Mouse (Mus musculus): ENCODE measurements at regions not wholly inside any gene's neighbourhood (a gene's known extent, or its start where the extent isn't known, plus 50 kb on each side); places are given as distances from the start of the nearest gene placed in this dataset.
"Not testable (repeated sequence)": the region's sequence is repeated elsewhere in the genome, so short reads cannot be mapped to it uniquely, and the experiment has no call there.

DNA sequence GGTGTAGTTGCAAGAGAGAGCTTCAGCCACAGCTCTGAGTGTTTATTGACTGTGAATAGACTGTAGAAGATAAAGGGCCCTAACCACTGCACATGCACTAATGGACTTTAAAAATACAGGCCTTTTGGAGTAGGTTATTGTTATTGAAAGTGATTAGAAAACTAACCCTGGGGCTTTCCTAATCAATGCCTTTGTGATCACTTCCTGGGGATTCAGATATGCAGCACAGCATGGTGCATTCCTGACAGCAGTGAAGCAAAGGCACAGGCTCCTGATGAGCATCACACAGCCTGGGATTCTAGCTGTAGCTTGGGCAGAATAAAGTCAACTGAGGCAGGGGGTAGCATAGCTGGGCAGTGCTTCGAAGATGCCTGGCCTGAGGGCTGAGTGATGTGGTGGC lies 87.3 kb downstream of the Gm11077 start:
- DNase-seq (ENCODE audit: extremely low spot score, low read depth, low spot score), result no peak

DNA sequence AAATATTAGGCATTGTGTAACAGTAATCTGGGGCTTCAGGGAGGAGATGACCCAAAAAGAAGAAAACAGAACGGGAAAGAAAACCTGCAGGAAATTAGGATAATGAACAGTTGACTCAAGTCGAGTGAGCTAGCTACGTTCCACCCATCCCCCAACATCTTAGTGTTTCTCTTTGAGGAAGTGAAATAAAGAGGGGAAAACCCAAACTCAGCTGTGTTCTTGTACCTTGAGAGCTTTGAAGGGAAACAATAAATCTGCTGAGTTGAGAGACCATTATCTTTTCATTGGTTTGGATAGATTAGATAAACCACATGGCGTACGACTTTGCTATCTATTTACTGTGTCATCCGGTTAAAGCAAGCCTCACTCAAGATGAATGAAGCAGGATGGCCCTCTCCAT lies 87.7 kb downstream of the Gm11077 start:
- DNase-seq (ENCODE audit: extremely low spot score, low read depth, low spot score), result no peak

DNA sequence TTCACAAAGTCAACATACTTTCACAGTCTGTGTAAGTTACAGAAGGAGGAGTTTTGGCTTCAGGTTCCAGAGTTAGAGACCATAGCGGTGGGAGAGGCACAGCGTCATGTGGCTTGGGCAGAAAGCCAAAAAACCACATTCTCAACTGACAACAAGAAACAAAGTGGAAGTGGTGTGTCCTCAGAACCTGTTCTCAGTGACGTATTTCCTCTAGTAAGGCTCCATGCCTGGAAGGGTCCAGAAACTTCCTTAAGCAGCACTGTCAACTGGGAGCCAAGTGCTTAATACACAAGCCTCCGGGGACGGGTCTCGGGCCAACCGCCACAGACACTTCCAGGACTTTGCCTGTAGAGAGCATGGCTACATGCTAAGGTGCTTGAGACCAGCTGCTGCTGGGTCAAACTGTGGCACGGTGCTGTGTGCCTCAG lies 90.4 kb downstream of the Gm11077 start:
- DNase-seq (ENCODE audit: extremely low spot score, low read depth, low spot score), result no peak

DNA sequence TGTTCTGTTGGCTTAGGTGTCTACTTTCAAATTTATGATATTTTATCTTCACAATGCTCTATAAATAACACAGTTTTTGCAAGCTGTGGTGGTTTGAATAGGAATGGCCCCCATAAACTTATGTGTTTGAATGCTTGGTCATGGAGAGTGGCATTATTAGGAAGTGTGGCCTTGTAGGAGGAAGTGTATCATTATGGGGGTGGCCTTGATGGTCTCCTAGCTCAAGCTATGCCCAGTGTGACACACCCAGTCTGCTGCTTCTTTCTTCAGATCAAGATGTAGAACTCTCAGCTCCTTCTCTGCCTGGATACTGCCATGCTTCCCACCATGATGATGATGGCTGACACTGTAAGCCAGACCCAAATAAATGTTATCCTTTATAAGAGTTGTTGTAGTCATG lies 97.4 kb downstream of the Gm11077 start:
- no peak for DNase-seq (ENCODE audit: extremely low spot score, low read depth, low spot score)

DNA sequence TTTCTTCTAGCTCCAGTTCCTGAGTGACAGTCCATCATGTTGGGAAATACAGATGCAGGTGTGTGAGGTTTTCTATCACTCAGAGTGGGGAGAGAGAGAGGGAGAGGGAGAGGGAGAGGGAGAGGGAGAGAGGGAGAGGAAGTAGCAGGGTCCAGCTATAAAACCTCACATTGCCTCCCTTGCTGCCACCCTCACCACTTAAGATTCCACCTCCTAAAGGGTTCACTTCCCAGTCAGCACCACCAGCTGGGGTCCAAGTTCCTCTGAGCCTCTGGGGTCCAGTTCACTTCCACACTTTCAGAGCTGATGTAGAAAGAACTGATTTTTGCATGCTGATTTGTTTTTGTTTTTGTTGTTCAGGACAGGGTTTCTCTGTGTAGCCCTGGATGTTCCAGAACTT lies 98.6 kb downstream of the Gm11077 start:
- no peak for DNase-seq (ENCODE audit: extremely low spot score, low read depth, low spot score)

DNA sequence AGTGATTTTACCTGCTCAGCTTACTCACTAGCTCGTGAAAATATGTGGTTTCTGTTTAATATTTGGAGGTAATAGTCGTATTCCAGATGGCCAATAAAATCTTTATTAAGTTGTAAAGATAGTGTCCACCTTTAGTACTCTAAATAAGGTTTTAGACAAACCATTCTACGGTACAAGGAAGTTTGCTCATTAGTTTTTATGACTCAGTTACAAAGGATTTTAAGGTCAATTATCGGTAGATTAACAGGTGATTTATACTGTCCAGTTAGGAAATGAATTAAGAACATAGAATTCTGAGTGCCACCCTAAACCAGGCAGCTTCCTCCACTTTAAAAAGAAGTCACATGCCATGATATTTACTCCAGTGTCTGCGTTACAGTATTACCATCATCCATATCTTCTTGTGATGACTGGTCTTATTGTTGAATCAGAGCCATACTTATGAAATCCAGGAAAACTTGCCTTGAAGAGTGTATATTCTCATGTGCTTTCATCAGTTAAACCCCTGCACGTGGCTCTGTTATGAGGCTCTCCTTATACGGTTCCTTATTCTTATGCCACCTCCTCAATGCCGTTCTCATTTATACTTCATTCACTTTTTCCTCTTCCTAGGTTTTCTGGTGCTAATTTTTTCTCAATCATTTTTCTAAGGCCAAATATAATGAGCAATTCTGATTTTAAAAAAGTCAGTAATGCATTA lies 114.4 kb downstream of the Gm11077 start:
- peak; percentile 77 for DNase-seq (ENCODE audit: extremely low spot score, low read depth, low spot score)

DNA sequence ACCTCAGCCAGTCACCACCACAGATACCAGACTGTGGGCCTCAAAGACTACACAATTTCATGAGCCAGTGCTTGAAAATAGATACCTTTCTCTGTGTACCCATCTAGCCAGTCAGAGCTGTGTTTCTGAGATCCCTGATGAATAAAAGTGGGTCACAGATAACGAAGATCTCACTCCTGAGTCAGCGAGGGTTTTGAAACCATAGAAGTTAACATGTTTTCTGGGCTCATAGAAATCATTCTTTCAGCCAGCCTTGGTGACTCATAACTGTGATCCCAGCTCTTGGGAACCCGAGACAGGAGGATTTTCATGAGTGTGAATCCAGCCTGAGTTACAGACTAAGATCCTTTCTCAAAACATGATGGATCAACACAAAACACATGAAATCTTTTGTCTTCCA lies 118.1 kb downstream of the Gm11077 start:
- DNase-seq (ENCODE audit: extremely low spot score, low read depth, low spot score), result no peak

DNA sequence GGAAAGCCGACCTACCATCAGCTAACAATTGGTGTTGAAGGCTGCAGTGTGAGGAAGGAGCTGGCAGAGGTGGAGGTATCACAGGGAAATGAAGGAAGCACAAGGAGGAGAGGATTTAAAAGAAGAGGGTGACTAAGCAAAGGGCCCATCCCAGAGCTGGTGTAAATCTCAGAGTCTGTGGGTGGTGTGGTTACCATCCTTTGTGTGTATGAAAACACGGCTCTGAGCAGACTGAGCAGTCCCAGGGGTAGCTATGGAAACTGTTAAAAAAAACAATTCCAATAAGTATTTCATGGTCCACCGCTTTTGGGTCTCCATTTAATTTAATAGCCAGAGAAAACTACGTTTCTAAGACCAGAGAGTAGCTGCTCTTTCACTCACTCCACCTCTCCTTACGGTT lies 123.3 kb downstream of the Gm11077 start:
- no peak for DNase-seq (ENCODE audit: extremely low spot score, low read depth, low spot score)

DNA sequence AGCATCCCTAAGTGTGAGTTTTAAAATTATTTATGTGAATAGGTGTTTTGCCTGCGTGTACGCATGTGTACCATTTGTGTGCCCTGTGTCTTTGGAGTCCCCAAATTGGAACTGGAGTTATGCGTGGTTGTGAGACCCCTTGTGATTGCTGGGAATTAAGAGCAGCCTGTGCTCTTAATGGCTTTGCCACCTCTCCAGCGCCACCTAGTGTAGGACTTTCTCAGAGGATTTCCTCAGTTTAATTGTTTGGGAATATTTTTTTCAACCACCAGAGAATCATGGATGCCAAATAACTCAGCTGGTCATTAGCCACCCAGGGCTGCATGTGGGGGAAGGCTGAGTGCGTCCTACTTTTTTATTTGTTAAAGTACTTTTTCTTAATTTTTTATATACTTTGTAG lies 124.4 kb downstream of the Gm11077 start:
- DNase-seq (ENCODE audit: extremely low spot score, low read depth, low spot score), result no peak

DNA sequence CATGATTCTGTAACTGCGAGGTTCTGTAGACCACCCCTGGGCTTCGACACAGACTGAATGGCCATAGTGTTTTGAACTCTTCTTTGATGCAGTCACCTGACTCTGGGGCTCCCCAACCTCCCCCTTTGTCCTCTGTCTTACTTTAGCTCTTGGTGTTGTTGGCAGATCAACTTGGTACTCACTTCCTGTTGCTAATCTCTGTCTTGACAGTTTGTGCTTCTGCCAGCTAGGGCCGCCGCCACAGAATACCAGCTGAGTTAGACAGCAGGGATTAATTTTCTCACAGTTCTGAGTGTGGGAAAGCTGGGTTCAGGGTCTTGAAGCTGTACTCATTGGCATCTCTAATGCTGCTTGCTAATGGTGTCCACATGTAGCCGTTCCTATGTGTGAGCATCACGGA lies 125.6 kb downstream of the Gm11077 start:
- no peak for DNase-seq (ENCODE audit: extremely low spot score, low read depth, low spot score)

DNA sequence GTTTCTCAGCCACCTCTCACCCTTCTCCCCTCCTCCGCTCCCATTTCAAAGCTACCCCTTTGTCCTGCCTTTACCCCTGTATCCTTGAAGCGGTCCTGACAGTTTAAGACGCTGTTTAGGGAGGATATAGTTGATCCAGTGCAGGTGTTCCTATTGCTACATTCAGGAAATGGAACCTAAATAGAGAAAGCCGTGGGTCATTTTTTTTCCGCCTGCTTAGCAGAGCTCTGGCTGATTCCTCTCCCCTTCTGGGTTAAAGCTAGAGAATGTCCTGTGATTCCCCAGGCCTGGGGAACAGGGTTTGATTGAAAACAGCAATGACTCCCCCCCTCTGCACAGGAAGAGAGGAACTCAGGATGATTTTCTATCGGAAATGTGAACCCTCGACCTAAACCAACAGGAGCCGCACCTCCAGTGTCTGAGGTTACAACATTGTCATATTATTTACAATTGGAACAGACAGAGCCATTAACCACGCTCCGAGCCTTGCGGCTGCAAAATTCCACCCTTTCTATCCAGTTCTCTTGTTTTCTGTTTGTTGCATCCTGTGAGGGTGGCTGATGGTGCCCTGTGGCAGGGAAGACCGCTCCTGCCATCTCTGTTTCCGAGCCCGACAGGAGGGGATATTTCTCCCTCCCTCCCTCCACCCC lies 127.5 kb downstream of the Gm11077 start:
- no peak for DNase-seq (ENCODE audit: extremely low spot score, low read depth, low spot score)

DNA sequence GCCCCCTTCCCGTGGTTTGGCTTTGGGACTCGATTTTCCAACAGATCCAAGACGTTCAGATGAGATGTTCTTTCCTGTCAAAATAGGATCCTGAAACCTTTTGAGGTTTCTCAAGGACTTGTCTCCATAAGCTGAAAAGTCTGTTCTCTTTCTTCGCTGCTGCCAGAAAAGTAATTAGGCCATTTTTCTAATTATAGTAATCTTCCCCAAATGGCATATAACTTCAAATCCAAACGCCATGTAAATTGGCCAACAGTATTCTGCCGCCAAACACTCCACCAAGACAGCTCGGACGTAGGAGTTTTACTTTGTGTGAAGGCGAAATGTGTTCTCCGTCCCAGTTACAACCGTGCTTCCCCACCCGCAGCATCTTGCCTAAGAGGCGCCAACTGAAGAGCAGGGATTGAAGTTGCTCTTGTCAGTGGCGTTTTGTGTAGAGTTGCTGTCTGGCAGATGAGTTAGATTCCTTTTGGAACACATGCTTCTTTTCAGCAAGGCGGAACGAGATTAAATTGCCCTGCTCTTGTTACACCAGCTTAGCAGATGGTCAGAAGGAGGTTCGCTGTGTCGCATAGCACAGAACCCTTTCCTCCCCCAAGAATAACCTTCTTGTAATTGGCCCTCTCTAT lies 128.1 kb downstream of the Gm11077 start:
- no peak for DNase-seq (ENCODE audit: extremely low spot score, low read depth, low spot score)

DNA sequence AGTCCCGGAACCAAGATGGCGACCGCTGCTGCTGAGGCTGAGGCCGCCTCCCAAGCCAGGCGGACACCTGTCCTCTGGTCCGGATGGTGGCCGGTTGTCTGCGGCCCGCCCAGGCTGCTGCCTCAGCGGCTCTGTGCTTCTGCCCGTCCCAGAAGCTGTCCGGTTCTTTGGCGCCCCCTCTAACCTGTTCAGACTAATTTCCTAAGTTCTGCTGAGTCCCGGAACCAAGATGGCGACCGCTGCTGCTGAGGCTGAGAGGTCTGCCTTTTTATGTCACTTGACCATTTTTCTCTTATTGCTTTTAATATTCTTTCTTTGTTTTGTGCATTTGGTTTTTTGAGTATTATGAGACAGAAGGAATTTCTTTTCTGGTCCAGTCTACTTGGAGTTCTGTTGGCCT lies 140.4 kb downstream of the Gm11077 start:
- DNase-seq (ENCODE audit: extremely low spot score, low read depth, low spot score), result not testable (repeated sequence)

DNA sequence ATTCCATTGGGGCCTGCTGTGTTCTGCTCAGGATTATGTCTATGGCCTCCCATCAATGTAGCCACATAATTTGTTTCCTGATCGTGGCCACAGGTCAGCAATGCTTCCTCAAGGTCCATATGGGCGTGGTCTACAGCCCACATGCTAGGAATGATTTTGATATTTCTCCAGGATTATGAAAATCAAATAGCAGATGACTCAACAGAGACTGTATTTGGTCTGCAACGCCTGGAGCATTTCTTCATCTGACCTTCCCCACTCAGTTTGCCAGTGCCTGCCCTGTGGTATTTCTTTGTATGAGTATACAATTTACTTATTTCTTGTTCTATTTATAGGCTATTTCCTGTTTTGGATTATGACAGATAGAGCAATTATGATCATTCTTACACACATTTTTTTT lies 145.7 kb downstream of the Gm11077 start:
- no peak for DNase-seq (ENCODE audit: extremely low spot score, low read depth, low spot score)

DNA sequence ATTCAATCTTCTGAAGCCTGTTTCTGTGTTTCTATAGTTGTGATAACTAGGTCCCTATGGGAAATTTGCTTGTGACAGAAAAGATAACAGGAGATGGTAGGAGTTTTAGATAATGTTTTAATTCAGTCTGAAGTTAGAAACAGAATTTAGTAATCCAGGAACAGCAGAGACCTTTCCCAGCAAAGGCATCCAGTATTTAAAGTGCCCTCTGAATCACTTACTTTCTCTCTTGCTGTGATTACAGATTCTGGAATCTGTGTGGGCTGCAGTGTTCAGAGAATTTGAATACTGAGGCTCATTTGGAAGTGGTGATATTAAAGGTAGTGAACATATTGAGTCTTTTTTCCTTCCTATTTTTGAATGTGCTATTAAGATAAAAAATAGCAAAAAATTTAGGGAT lies 154.6 kb downstream of the Gm11077 start:
- DNase-seq (ENCODE audit: extremely low spot score, low read depth, low spot score), result no peak

DNA sequence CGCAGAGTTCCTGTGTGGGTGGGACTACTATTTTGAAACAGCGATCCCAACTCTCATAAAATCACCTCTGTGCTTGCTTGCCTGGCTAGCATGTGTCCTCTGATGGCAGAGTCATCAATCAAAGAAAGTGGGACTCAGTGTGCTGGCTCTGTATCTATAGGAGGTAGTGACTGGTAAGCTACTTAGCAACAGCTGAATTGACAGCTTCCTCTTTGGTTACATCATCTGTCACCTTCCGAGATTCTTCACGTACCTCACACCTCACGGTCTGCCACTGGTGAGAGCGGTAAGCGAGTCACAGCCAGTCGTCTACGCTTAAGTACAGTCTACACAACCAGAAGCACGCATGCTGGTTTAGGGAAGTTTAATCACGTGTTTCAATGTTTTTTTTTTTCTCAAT lies 159.5 kb downstream of the Gm11077 start:
- peak; percentile 35 for DNase-seq (ENCODE audit: extremely low spot score, low read depth, low spot score)

DNA sequence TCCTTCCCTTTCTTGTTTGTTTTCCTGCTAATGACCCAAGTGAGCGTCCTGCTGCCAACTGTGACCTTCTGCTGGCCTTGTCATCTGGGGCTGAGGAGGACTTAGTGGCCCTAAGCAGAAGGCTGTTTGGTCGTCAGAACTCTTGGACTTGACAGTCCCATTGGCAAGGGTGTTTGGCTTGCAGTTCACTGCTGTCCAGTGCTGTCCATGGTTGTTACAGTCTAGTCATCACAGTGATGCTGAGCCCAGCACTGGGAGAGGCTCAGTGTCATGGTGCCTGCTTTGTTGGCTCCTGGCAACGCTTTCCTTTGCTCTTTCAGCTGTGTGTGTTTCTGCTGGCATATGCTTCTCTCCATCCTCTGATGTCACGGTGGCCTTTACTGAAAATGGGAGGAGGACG lies 161.0 kb downstream of the Gm11077 start:
- DNase-seq (ENCODE audit: extremely low spot score, low read depth, low spot score), result no peak

DNA sequence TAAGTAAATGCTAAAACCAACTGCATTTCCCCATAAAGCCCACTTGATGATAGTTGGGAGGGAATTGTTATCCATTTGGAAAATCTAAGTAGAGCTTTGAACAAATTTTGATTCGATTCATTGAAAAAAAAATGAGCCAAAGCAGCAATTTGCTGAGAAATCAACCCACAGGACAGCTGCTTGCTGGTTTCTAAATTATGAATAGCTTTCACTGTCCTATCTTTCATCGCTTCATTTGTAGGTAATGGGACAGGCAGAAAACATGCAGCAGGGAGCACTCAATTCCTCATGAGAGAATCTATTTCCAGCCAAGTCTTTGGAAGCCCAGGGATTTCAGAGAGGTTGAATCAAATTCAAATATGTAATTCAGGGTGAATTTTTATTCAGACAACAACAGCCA lies 161.5 kb downstream of the Gm11077 start:
- DNase-seq (ENCODE audit: extremely low spot score, low read depth, low spot score), result no peak

DNA sequence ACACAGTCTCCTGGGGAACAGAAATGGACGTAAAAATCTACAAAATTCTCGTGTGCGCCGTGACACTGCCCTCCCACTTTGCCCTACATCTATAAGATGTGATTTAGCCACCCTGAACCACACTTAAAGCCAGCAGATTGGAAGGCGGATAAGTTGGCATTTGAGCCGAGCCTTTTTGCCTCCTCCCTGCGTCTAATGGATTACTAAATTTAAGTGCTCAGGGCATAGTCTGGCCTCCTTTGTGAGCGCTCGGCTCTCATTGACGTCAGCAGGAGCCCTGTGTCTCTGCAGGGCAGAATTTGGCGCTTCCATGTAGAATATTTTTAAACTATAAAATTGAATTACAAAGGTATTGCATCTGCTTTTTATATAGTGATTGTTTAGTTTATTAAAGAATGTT lies 165.4 kb downstream of the Gm11077 start:
- DNase-seq (ENCODE audit: extremely low spot score, low read depth, low spot score), result no peak

DNA sequence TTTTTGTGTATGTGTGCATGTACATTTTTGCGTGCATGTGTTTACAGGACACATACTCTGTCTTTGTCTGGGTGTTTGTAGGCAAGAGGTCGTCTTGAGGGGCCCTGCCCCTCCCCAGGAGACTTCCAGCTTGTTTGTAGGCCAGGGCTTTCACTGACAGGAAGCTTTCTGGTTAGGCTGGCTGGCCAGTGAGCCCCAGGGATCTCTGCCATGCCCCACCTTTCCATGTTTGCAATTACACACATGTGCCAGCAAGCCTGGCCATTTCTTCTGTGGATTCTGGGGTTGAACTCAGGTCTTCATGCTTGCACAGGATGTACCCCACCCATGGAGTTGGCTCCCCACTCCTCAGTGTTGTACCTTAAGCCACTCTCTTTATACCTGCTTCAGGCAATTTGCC lies 166.4 kb downstream of the Gm11077 start:
- DNase-seq (ENCODE audit: extremely low spot score, low read depth, low spot score), result no peak

DNA sequence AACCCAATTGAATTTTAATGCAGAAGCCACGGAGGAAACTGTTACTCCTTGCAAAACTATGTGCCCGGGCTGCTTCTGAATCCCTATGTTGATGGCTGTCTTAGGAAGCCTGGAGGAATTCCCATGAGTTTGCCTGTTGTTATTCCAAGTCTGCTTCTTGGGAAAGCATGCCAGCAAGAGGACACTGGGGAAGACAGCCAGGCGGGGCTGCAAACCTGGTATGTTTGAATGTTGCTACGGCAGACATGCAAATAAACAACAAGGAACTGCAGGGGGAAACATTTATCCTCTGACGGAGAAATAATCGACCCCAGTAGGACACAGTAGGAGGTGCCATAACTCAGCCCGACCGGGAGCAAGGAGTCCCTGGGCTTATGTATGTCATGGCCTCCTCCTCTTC lies 168.0 kb downstream of the Gm11077 start:
- DNase-seq (ENCODE audit: extremely low spot score, low read depth, low spot score), result no peak

DNA sequence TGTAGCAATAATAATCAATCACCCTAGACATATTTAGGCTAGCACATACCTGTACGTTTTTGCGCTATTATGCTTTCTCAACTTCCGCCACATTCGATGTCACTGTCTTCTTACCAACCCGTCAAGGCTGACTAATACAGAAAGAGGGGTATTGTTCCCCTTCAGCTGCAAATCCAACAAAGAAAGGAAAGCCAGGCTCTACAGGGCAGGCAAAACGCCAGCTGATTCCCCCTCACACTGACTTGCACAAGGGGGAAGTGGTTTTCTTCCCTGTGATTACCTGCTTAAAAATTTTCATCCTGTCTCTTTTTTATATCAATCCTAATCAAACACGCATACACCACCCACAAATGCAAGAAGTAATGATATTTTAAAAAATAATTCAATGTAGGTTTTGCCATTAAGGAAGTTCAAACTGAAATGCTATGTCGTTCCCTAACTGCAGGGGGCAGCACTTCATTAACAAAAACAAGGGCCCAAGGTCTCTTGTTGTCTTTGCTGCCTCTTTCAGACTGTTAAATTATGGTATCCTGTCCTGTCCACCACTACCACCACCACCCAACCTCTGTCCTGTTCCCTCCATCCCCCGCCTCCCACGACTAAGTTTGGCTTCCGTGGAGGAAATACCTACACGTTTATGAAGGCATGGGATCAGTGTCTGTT lies 195.4 kb downstream of the Gm11077 start:
- DNase-seq (ENCODE audit: extremely low spot score, low read depth, low spot score), result no peak
